Mouse (Mus musculus): Measurements from ENCODE around the gene Sacs. TPM values are rescaled to one million over a fixed set of nuclear protein-coding genes. Genes with fewer than 3 reads are reported as not detected.
"Not testable (repeated sequence)": the region's sequence is repeated elsewhere in the genome, so short reads cannot be mapped to it uniquely, and the experiment has no call there.

The Sacs gene
- 29.0 TPM in 2 replicates for total RNA-seq (2017)

- ATAC-seq (replicated peaks in 1 of 2; ENCODE audit: insufficient read depth in 1 of 2, low FRiP score in 2 of 2, low TSS enrichment in 1 of 2, low read depth in 1 of 2, poor library complexity in 2 of 2, severe bottlenecking in 2 of 2), result peak; percentile 36 to 42; a peak in 2 of 4 replicates
These were observed at the start of gene Sacs for GRCm38 (mm10) chr14:61137994-61138726. Gene Sacs (plus strand): TSS chr14:61138457.

GRCm38 (mm10) chr14:61090955-61091354 lies 47.3 kb upstream of the Sacs start:
- no peak for ATAC-seq (replicated peaks in 1 of 2; ENCODE audit: insufficient read depth in 1 of 2, low FRiP score in 2 of 2, low TSS enrichment in 1 of 2, low read depth in 1 of 2, poor library complexity in 2 of 2, severe bottlenecking in 2 of 2)

DNA sequence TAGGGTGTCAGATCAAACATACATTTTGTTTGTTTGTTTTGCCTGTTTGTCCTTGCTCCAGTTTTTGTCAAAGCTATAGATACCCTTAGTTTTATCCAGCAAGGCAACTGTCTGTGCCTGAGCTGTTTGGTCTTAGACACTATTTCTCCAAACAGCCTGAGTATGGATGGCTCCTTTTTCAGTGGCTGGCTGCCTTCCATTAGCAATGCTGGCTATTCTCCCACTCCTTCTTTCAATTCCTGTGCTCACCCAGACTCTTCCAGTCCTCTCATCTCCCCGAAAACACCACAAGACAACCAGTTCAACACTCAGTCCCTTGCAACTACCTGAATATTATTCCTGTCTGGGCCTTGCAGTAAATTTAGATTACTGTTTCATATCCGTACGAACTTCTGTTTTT lies 46.2 kb upstream of the Sacs start:
- ATAC-seq (replicated peaks in 1 of 2; ENCODE audit: insufficient read depth in 1 of 2, low FRiP score in 2 of 2, low TSS enrichment in 1 of 2, low read depth in 1 of 2, poor library complexity in 2 of 2, severe bottlenecking in 2 of 2), result no peak

DNA sequence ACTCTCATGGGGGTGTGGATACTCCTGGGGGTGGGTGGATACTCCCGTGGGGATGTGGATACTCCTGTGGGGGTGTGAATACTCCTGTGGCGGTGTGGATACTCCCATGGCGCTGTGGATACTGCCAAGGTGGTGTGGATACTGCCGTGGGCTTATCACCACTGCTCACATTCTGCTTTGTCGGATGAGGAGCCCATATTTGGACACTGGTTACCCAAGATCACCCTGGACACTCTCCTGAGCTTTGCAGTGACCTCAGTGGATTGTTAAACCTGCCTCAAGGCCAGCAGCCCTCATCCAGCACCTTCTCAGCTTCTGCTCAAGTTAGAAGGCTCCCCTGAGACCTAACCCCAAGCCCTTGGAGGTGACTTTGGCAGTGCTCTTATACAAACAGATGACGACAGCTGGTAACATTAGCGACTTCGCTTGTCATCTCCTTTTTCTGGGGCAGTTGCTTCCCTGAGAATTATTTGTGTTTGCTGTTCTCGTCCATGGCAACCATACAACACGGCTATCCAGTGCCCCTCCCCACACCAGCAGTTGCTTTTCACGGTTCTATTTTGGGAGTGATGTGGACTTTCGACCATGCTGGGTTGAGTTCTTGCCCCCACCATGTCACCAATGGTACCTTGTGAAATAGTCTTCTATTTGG lies 40.2 kb upstream of the Sacs start:
- no peak for ATAC-seq (replicated peaks in 1 of 2; ENCODE audit: insufficient read depth in 1 of 2, low FRiP score in 2 of 2, low TSS enrichment in 1 of 2, low read depth in 1 of 2, poor library complexity in 2 of 2, severe bottlenecking in 2 of 2)

GRCm38 (mm10) chr14:61100736-61101135 lies 37.5 kb upstream of the Sacs start:
- no peak for ATAC-seq (replicated peaks in 1 of 2; ENCODE audit: insufficient read depth in 1 of 2, low FRiP score in 2 of 2, low TSS enrichment in 1 of 2, low read depth in 1 of 2, poor library complexity in 2 of 2, severe bottlenecking in 2 of 2)

DNA sequence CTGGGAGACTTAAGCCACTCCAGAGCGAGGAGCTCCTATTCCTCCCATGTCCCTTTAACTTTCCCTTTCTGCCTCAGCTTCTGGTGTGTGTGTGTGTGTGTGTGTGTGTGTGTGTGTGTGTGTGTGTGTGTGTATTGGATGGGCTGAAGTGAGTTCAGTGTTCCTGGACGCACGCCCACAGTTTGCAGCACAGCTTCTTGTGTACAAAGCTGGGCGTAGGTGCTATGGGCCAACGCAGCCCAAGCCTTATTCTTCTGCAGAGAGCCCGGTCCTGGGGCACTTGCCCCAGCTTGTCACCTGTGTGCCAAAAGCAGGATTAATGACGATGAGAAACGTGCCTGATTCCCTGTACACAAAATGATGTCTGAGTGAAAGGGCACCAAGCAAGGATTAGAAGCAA lies 31.9 kb upstream of the Sacs start:
- no peak for ATAC-seq (replicated peaks in 1 of 2; ENCODE audit: insufficient read depth in 1 of 2, low FRiP score in 2 of 2, low TSS enrichment in 1 of 2, low read depth in 1 of 2, poor library complexity in 2 of 2, severe bottlenecking in 2 of 2)

- ATAC-seq (replicated peaks in 1 of 2; ENCODE audit: insufficient read depth in 1 of 2, low FRiP score in 2 of 2, low TSS enrichment in 1 of 2, low read depth in 1 of 2, poor library complexity in 2 of 2, severe bottlenecking in 2 of 2), result no peak
These were observed 29.6 kb upstream of the Sacs start for GRCm38 (mm10) chr14:61108625-61109024.

DNA sequence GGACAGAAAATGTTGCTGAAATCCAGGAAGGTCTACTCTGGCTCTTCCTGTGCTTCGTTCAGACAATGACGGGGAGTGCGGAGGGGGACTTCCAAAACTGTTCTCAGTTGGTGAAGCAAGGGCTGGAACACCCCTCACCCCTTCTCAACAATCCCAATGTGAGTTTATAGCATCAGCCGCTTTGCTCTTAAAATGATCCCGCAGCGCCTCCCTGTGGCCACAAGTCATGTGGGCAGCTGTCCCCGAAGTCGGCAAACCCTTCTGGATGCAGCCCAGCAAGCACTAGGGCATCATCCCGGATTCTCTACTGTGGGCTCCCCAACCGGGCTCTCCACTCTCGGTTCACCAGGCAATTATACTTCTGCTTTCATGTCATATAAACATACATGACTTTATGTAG lies 25.9 kb upstream of the Sacs start:
- ATAC-seq (replicated peaks in 1 of 2; ENCODE audit: insufficient read depth in 1 of 2, low FRiP score in 2 of 2, low TSS enrichment in 1 of 2, low read depth in 1 of 2, poor library complexity in 2 of 2, severe bottlenecking in 2 of 2), result peak; percentile 74 to 76; a peak in 3 of 4 replicates

DNA sequence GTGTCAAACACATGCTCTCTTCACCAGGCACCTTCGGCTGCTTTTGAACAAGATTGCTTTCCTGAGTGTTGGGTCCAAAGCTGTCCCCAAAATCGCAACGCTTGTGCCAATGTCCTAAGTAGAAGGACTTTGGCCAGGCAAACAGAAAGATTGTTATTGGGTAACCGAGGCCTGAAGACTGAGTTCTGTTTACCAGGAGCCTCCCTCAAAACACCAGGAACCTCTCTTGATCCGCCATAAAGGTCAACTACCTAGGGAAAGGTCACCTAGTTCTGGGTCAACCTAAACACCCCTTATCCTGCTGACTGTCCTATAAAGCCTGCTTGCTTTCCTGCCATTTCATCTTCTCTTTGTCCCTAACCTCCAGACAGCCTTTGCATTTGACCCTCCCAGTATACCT lies 13.5 kb upstream of the Sacs start:
- ATAC-seq (replicated peaks in 1 of 2; ENCODE audit: insufficient read depth in 1 of 2, low FRiP score in 2 of 2, low TSS enrichment in 1 of 2, low read depth in 1 of 2, poor library complexity in 2 of 2, severe bottlenecking in 2 of 2), result no peak

- no peak for ATAC-seq (replicated peaks in 1 of 2; ENCODE audit: insufficient read depth in 1 of 2, low FRiP score in 2 of 2, low TSS enrichment in 1 of 2, low read depth in 1 of 2, poor library complexity in 2 of 2, severe bottlenecking in 2 of 2)
These were observed 13.1 kb upstream of the Sacs start for GRCm38 (mm10) chr14:61125201-61125600.

DNA sequence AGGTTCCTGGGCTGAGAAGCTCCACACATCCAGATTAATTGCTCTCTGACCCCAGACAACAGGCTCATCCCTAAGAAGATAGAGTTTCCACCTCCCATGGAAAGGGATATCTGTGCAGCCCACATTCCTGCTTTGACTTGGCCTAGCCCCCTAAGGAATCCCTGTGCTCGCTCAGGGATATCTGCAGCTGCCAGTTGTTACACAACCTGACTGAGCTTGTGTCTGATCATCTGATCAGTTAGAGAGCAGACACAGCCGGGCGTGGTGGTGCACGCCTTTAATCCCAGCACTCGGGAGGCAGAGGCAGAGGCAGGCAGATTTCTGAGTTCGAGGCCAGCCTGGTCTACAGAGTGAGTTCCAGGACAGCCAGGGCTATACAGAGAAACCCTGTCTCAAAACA lies 10.9 kb upstream of the Sacs start:
- not testable (repeated sequence) for ATAC-seq (replicated peaks in 1 of 2; ENCODE audit: insufficient read depth in 1 of 2, low FRiP score in 2 of 2, low TSS enrichment in 1 of 2, low read depth in 1 of 2, poor library complexity in 2 of 2, severe bottlenecking in 2 of 2)

GRCm38 (mm10) chr14:61128961-61129507 lies 9.2 kb upstream of the Sacs start:
- ATAC-seq (replicated peaks in 1 of 2; ENCODE audit: insufficient read depth in 1 of 2, low FRiP score in 2 of 2, low TSS enrichment in 1 of 2, low read depth in 1 of 2, poor library complexity in 2 of 2, severe bottlenecking in 2 of 2), result no peak

DNA sequence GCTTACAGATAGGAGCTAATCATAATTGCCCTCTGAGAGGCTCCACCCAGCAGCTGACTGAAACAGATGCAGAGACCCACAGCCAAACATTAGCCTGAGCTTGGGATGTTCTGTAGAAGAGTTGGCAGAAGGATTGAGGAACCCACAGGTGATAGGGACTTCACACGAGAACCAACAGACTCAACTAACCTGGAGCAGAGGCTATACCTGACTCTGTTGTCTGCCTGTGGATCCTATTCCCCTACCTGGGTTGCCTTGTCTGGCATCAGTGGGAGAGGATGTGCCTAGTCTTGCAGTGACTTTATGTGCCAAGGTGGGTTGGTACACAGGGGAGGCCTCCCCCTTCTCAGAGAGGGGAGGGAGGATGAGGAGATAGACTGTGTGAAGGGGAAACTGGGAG lies 5.7 kb upstream of the Sacs start:
- no peak for ATAC-seq (replicated peaks in 1 of 2; ENCODE audit: insufficient read depth in 1 of 2, low FRiP score in 2 of 2, low TSS enrichment in 1 of 2, low read depth in 1 of 2, poor library complexity in 2 of 2, severe bottlenecking in 2 of 2)

- no peak for ATAC-seq (replicated peaks in 1 of 2; ENCODE audit: insufficient read depth in 1 of 2, low FRiP score in 2 of 2, low TSS enrichment in 1 of 2, low read depth in 1 of 2, poor library complexity in 2 of 2, severe bottlenecking in 2 of 2)
These were observed 3.8 kb upstream of the Sacs start for GRCm38 (mm10) chr14:61134381-61135030.

DNA sequence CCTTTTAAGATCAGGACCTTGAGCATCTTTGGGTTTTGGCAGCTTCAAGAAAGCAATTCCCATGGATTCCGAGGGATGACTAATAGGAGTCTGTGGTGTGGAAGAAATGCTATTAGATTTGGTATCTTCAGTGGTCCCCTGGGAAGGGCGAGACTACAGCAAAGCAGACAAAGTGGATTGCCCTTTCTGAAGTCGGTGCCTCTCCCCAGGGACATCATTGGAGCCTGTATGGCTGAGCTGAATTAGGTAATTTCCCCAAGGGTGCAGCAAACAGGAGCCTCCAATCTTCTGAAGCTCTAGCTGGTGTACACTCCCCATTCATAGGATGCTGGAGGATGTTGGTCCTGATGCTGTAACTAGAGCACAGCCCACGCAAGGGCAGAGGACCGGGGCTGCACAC lies 847 bp upstream of the Sacs start:
- no peak for ATAC-seq (replicated peaks in 1 of 2; ENCODE audit: insufficient read depth in 1 of 2, low FRiP score in 2 of 2, low TSS enrichment in 1 of 2, low read depth in 1 of 2, poor library complexity in 2 of 2, severe bottlenecking in 2 of 2)

DNA sequence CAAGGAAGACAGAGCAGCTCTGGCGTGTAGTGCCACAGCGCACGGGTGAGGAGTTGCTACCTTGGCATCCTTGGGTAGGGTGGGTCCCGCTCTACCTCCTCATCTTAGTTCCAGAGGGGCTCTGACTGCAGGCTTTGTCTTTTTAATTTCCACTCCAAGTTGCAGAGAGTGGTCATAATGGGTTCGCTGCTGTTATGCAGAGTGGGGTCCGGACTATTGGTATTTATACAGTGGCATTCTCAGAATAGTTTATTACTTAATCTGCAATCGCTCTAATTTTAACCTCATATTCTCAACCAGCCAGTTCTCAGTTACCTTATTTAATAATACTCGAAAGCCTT lies 440 bp downstream of the Sacs start:
- no peak for ATAC-seq (replicated peaks in 1 of 2; ENCODE audit: insufficient read depth in 1 of 2, low FRiP score in 2 of 2, low TSS enrichment in 1 of 2, low read depth in 1 of 2, poor library complexity in 2 of 2, severe bottlenecking in 2 of 2)

DNA sequence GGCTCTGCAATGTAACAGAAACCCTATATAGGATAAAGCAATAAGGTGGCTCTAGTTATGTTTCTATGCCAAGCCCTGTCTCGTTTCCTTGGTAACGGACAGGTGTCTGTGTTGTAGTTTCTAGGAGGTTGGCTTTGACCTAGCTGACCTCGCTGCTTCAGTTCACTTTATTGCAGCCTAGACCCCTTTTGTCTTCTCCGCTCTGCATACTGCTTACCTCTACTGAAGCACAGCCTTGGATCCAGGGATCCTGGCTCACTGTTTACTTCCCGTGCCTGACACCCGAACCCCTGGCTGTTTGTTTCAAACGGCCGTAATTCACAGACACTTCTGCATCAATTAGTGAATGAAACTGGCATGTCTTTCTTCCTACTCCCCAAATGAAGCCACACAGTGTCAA lies 5.1 kb downstream of the Sacs start:
- no peak for ATAC-seq (replicated peaks in 1 of 2; ENCODE audit: insufficient read depth in 1 of 2, low FRiP score in 2 of 2, low TSS enrichment in 1 of 2, low read depth in 1 of 2, poor library complexity in 2 of 2, severe bottlenecking in 2 of 2)

- ATAC-seq (replicated peaks in 1 of 2; ENCODE audit: insufficient read depth in 1 of 2, low FRiP score in 2 of 2, low TSS enrichment in 1 of 2, low read depth in 1 of 2, poor library complexity in 2 of 2, severe bottlenecking in 2 of 2), result peak in 1 of 2 experiments; percentile 37; a peak in 1 of 4 replicates
These were observed 5.6 kb downstream of the Sacs start for GRCm38 (mm10) chr14:61143869-61144268.
